Mouse (Mus musculus): Measurements from ENCODE around the gene Gm45140. TPM values are rescaled to one million over a fixed set of nuclear protein-coding genes. Genes with fewer than 3 reads are reported as not detected.
A peak's percentile ranks its signal among the peaks of the same experiment; 100 is the strongest.

Gene Gm45140
- polyA plus RNA-seq (2015; fragmentation: Nextera tagmentation; extraction: Ambion mirVana), result 3.4 and 5.9 TPM in 2 replicates

GRCm38 (mm10) chr6:87835695-87836094 lies at the start of gene Gm45140:
Gm45140 (minus strand) TSS chr6:87835795.
- Histone ChIP-seq H3K36me3 (peaks cover 33% of the 10 kb centered on the region), H3K4me3 (replicated peaks) (no peak within 1 kb of the TSS), H3K9ac (peak within 1 kb of the TSS; percentile 9; the same call in 1 of the 2 replicates), H3K27ac (replicated peaks) (no peak within 1 kb of the TSS), H3K4me1 (peaks cover 16% of the 10 kb centered on the region; the same call in 1 of the 2 replicates), H3K4me2 (replicated peaks) (no peak within 1 kb of the TSS), H3K27me3 (no peaks in the 10 kb centered on the region), H3K9me3 (replicated peaks) (no peaks in the 10 kb centered on the region)
- no peak for ATAC-seq (ENCODE audit: insufficient number of reproducible peaks, low FRiP score, low TSS enrichment, low read depth)
- 88% methylated on average over 7 of the region's 7 CpGs for WGBS

- H3K9ac ChIP-seq, result no peak overlapping the region
- no peaks in the 10 kb centered on the region for H3K27me3 ChIP-seq
- no peak overlapping the region for H3K4me2 ChIP-seq (replicated peaks)
- H3K4me1 ChIP-seq, result 0 out of 2 replicates have a peak, but pooled peaks cover 4% of the 10 kb centered on the region
- H3K9me3 ChIP-seq (replicated peaks), result no peaks in the 10 kb centered on the region
- no peaks in the 10 kb centered on the region for H3K36me3 ChIP-seq
- WGBS, result 55% methylated on average over 4 of the region's 4 CpGs
- no peak overlapping the region for H3K4me3 ChIP-seq (replicated peaks)
- no peak for ATAC-seq (ENCODE audit: insufficient number of reproducible peaks, low FRiP score, low TSS enrichment, low read depth)
- no peak overlapping the region for H3K27ac ChIP-seq (replicated peaks)
Measured at GRCm38 (mm10) chr6:87882816-87883215, 47.2 kb upstream of the Gm45140 start.

DNA sequence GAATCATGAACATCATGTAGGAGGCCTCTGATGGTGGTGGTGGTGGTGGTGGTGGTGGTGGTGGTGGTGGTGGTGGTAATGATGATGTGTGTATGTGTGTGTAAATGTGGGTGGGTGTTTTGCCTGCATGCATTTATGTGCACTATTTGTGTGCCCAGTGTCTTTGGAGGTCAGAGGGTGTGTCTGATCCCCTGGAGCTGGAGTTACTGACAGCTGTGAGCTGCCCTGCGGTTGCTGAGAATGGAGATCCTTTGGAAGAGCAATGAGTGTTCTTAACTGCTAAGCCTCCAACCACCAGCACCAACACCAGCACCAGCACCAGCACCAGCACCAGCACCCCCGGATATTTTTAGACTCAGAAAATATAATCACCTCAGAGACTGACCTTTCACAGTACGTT lies 46.6 kb upstream of the Gm45140 start:
- Histone ChIP-seq H3K9me3 (replicated peaks) (no peaks in the 10 kb centered on the region), H3K27me3 (no peaks in the 10 kb centered on the region), H3K9ac (no peak overlapping the region), H3K27ac (replicated peaks) (no peak overlapping the region), H3K36me3 (no peaks in the 10 kb centered on the region), H3K4me3 (replicated peaks) (no peak overlapping the region), H3K4me2 (replicated peaks) (no peak overlapping the region), H3K4me1 (0 out of 2 replicates have a peak, but pooled peaks cover under 1% of the 10 kb centered on the region)
- ATAC-seq (ENCODE audit: insufficient number of reproducible peaks, low FRiP score, low TSS enrichment, low read depth), result no peak
- 69% methylated on average over 3 of the region's 3 CpGs for WGBS

- Histone ChIP-seq H3K27me3 (no peaks in the 10 kb centered on the region), H3K4me3 (replicated peaks) (no peak overlapping the region), H3K4me1 (no peaks in the 10 kb centered on the region), H3K4me2 (replicated peaks) (no peak overlapping the region), H3K9ac (no peak overlapping the region), H3K9me3 (replicated peaks) (no peaks in the 10 kb centered on the region), H3K36me3 (no peaks in the 10 kb centered on the region), H3K27ac (replicated peaks) (no peak overlapping the region)
- ATAC-seq (ENCODE audit: insufficient number of reproducible peaks, low FRiP score, low TSS enrichment, low read depth), result no peak
- WGBS, result 65% methylated on average over 3 of the region's 3 CpGs
Measured at GRCm38 (mm10) chr6:87879628-87880027, 44.0 kb upstream of the Gm45140 start.

GRCm38 (mm10) chr6:87879010-87879409 lies 43.4 kb upstream of the Gm45140 start:
- Histone ChIP-seq H3K27me3 (no peaks in the 10 kb centered on the region), H3K27ac (replicated peaks) (no peak overlapping the region), H3K9ac (no peak overlapping the region), H3K4me1 (no peaks in the 10 kb centered on the region), H3K9me3 (replicated peaks) (no peaks in the 10 kb centered on the region), H3K36me3 (no peaks in the 10 kb centered on the region), H3K4me3 (replicated peaks) (no peak overlapping the region), H3K4me2 (replicated peaks) (no peak overlapping the region)
- 31% methylated on average over 4 of the region's 4 CpGs for WGBS
- ATAC-seq (ENCODE audit: insufficient number of reproducible peaks, low FRiP score, low TSS enrichment, low read depth), result no peak

GRCm38 (mm10) chr6:87876068-87876643 lies 40.6 kb upstream of the Gm45140 start:
- no peaks in the 10 kb centered on the region for H3K27me3 ChIP-seq
- H3K4me1 ChIP-seq, result no peaks in the 10 kb centered on the region
- no peak overlapping the region for H3K4me3 ChIP-seq (replicated peaks)
- WGBS, result 59% methylated on average over 13 of the region's 13 CpGs
- H3K27ac ChIP-seq (replicated peaks), result no peak overlapping the region
- no peak for ATAC-seq (ENCODE audit: insufficient number of reproducible peaks, low FRiP score, low TSS enrichment, low read depth)
- H3K9ac ChIP-seq, result no peak overlapping the region
- H3K36me3 ChIP-seq, result no peaks in the 10 kb centered on the region
- no peak overlapping the region for H3K4me2 ChIP-seq (replicated peaks)
- H3K9me3 ChIP-seq (replicated peaks), result no peaks in the 10 kb centered on the region

- no peaks in the 10 kb centered on the region for H3K27me3 ChIP-seq
- H3K27ac ChIP-seq (replicated peaks), result no peak overlapping the region
- H3K4me2 ChIP-seq (replicated peaks), result no peak overlapping the region
- no peaks in the 10 kb centered on the region for H3K36me3 ChIP-seq
- no peaks in the 10 kb centered on the region for H3K9me3 ChIP-seq (replicated peaks)
- no peaks in the 10 kb centered on the region for H3K4me1 ChIP-seq
- H3K9ac ChIP-seq, result no peak overlapping the region
- no peak overlapping the region for H3K4me3 ChIP-seq (replicated peaks)
- 84% methylated on average over 7 of the region's 7 CpGs for WGBS
- ATAC-seq (ENCODE audit: insufficient number of reproducible peaks, low FRiP score, low TSS enrichment, low read depth), result no peak
Measured at GRCm38 (mm10) chr6:87875562-87875961, 40.0 kb upstream of the Gm45140 start.

- Histone ChIP-seq H3K4me2 (replicated peaks) (no peak overlapping the region), H3K36me3 (no peaks in the 10 kb centered on the region), H3K27ac (replicated peaks) (no peak overlapping the region), H3K4me1 (no peaks in the 10 kb centered on the region), H3K4me3 (replicated peaks) (no peak overlapping the region), H3K27me3 (no peaks in the 10 kb centered on the region), H3K9ac (no peak overlapping the region), H3K9me3 (replicated peaks) (no peaks in the 10 kb centered on the region)
- no peak for ATAC-seq (ENCODE audit: insufficient number of reproducible peaks, low FRiP score, low TSS enrichment, low read depth)
- WGBS, result 71% methylated on average over 1 of the region's 1 CpGs
Measured at GRCm38 (mm10) chr6:87875083-87875482, 39.5 kb upstream of the Gm45140 start.

- Histone ChIP-seq H3K4me3 (replicated peaks) (no peak overlapping the region), H3K27ac (replicated peaks) (no peak overlapping the region), H3K27me3 (no peaks in the 10 kb centered on the region), H3K4me1 (peaks cover 2% of the 10 kb centered on the region), H3K9ac (no peak overlapping the region), H3K36me3 (no peaks in the 10 kb centered on the region), H3K4me2 (replicated peaks) (no peak overlapping the region), H3K9me3 (replicated peaks) (no peaks in the 10 kb centered on the region)
- 89% methylated on average over 2 of the region's 2 CpGs for WGBS
- no peak for ATAC-seq (ENCODE audit: insufficient number of reproducible peaks, low FRiP score, low TSS enrichment, low read depth)
Measured at GRCm38 (mm10) chr6:87873963-87874362, 38.4 kb upstream of the Gm45140 start.

- no peak overlapping the region for H3K9ac ChIP-seq
- H3K27ac ChIP-seq (replicated peaks), result no peak overlapping the region
- no peak for ATAC-seq (ENCODE audit: insufficient number of reproducible peaks, low FRiP score, low TSS enrichment, low read depth)
- H3K9me3 ChIP-seq (replicated peaks), result no peaks in the 10 kb centered on the region
- H3K4me3 ChIP-seq (replicated peaks), result no peak overlapping the region
- H3K27me3 ChIP-seq, result no peaks in the 10 kb centered on the region
- no peaks in the 10 kb centered on the region for H3K36me3 ChIP-seq
- H3K4me1 ChIP-seq, result peaks cover 5% of the 10 kb centered on the region
- WGBS, result 44% methylated on average over 1 of the region's 1 CpGs
- H3K4me2 ChIP-seq (replicated peaks), result no peak overlapping the region
Measured at GRCm38 (mm10) chr6:87873104-87873503, 37.5 kb upstream of the Gm45140 start.

DNA sequence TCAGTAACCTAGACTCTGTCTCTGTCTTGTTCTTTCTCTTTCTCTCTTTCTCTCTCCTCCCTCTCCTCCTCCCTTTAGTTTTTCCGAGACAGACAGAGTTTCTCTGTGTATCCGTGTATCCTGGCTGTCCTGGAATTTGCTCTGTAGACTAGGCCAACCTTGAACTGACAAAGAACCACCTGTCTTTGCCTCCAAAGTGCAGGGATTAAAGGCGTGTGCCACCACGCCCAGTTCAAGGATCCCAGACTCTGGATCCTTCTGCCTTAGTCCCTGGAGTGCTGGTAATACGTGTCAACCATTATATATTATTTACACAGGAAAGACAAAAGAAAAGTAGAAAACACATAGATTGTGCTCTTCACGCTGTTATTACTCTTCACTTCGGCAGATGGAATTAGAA lies 35.6 kb upstream of the Gm45140 start:
- Histone ChIP-seq H3K4me3 (replicated peaks) (no peak overlapping the region), H3K27me3 (no peaks in the 10 kb centered on the region), H3K9ac (no peak overlapping the region), H3K9me3 (replicated peaks) (no peaks in the 10 kb centered on the region), H3K27ac (replicated peaks) (no peak overlapping the region), H3K4me2 (replicated peaks) (no peak overlapping the region), H3K4me1 (peaks cover 5% of the 10 kb centered on the region), H3K36me3 (no peaks in the 10 kb centered on the region)
- WGBS, result 80% methylated on average over 7 of the region's 7 CpGs
- ATAC-seq (ENCODE audit: insufficient number of reproducible peaks, low FRiP score, low TSS enrichment, low read depth), result no peak

GRCm38 (mm10) chr6:87870440-87870839 lies 34.8 kb upstream of the Gm45140 start:
- Histone ChIP-seq H3K4me2 (replicated peaks) (no peak overlapping the region), H3K9me3 (replicated peaks) (no peaks in the 10 kb centered on the region)

More at GRCm38 (mm10) chr6:87870440-87870839, 34.8 kb upstream of the Gm45140 start:
- no peak overlapping the region for H3K4me3 ChIP-seq (replicated peaks)
- H3K9ac ChIP-seq, result no peak overlapping the region
- no peak for ATAC-seq (ENCODE audit: insufficient number of reproducible peaks, low FRiP score, low TSS enrichment, low read depth)
- H3K36me3 ChIP-seq, result no peaks in the 10 kb centered on the region
- no peaks in the 10 kb centered on the region for H3K27me3 ChIP-seq
- WGBS, result 48% methylated on average over 1 of the region's 1 CpGs
- H3K27ac ChIP-seq (replicated peaks), result no peak overlapping the region
- peaks cover 5% of the 10 kb centered on the region for H3K4me1 ChIP-seq
